Mouse (Mus musculus): Measurements from ENCODE around the gene Lrmda.

Gene Lrmda

DNA sequence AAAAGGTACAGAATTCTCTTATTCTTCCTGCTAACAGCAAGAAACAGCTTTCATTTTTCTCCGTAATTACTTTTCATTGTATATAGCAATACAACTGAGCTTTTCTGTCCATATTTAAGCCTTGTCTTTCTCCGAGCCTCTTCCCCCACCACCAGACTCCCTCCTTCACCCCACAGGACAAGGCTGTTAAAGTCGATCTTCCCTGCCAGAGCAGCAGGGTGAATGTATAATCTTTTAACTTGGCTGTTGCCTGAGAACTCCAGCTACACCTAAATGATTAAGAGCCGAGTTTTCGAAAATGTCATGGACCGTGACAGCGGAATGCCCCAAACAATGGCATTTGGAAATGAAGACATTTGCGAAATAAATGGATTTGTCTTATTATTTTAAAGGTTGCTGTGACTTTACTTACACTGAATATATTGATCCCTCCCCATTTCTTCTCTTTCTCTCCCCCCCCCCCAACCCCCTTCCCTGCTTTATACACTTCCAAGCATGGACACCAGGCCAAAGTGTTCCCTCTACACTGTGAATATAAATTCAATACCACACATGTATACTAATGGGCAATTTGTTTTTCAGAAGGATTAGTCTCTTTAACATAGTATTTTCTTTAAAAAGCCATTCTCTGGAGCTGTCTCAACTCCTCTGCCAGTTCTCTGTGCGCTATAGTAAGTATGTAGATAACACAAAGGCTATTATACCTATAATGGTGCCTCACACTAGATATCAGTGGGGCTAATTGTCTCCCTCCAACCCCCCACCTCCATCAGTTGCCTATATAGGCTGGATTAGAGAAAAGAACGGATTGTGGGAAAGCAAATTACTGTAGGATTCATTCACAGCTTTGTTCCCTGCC lies 1075.9 kb downstream of the Lrmda start:
- in situ Hi-C loops (cut with MboI; ENCODE audit: low sequenced_read_pairs): no loop called here

DNA sequence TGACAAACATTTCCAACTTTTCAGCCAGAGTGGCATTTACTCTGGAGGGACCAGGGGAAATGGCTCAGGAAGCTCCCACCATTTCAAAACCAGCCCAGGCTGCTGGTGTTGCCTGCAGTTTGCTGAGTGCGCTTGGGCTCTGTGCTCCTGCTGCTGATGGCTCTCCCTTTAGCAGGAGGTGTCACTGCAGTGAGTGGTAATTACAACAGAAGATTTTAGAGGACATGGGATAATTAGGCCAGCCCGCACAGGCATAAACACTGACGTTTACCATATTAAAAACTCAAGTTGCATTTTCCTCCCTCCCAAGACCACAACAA lies 1076.5 kb downstream of the Lrmda start:
- in situ Hi-C loops (cut with MboI; ENCODE audit: low sequenced_read_pairs): no loop called here

DNA sequence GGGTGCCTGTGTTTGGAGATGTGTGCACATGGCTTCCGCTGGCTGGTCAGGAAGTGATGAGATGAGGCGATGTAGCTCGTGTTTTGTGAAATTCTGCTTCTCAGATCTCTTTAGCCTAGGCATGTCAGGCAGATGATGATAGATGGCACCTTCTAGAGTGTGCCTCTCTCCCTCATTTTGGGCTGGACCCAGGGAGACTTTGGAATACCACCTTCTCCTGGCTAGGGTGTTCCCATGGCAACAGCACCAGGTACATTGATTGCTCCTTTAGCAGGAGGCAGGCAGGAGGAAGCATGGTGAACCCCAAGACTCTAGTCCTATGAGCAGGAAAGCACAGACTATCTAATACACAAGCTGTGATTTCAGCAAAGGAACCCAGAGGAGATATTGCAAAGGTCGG lies 1076.9 kb downstream of the Lrmda start:
- in situ Hi-C loops (cut with MboI; ENCODE audit: low sequenced_read_pairs): no loop called here
